Mouse (Mus musculus) monocyte, adult 2 months (primary cell): ENCODE measurements around the gene Tshr.
A peak's percentile ranks its signal among the peaks of the same experiment; 100 is the strongest.
"Not testable (repeated sequence)": the region's sequence is repeated elsewhere in the genome, so short reads cannot be mapped to it uniquely, and the experiment has no call there.

Experiments
- DNase-seq, 2 experiments: peaks; one replicate each; pipeline ENCODE4 v3.0.0; 2022; ENCODE audit warnings: low spot score in 2 of 2, low read depth in 1 of 2

Gene Tshr

DNA sequence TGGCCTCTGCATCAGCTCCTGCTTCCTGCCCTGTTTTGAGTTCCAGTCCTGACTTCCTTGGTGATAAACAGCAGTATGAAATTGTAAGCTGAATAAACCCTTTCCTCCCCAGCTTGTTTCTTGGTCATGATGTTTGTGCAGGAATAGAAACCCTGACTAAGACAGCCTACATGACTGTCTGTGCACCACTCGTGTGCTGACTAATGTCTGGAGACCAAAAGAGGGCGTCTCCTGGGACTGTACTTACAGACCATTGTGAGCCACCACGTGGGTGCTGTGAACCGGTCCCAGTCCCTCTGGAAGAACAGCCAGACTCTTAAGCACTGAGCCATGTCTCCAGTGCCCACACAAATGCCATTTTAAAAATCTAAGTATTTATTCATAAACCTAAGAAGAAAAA lies 201.5 kb downstream of the Tshr start:
- not testable (repeated sequence) for DNase-seq

DNA sequence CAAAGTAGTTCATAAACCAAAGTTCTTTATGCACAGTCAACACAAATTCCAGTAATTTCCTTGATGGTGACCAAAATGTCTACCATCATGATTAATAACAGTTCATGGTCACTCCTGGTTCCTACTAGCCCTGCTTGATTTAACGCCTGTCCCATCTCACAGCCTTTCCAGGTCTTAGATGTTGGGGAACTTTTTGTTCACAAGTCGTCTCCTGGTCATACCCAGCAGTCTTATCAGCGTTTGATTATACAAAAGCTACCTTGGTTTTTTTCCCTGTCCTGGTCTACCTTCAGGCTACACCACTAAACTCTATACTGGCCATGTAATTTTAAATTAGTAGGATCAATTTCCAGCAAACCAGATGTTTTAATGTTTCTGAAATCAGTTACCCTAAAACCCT lies 202.7 kb downstream of the Tshr start:
- DNase-seq = no peak

DNA sequence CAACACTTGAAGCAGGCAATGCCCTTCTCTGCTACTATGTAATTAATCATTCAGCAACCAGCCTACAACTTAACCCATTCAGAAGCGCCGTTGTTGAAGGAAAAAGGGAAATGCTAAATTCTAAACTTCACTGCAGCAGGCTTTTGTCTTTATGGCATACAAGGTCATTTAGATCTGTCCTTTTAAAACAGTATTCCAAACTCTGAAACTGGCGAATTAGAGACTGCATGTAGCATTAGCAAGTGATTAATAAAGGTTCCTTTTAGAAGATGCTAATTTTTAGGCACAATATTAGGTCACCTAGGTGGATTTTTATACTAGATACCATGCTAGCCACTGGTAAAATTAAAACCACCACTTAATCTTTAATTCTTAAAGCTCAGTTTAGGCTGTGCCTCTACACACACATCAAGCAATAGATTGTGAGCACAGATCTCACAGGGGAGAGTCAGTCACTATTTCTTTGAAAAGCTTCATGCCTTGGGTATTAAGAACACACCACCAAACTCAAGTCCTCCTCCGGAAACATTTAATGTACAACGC lies 203.2 kb downstream of the Tshr start:
- DNase-seq = no peak

DNA sequence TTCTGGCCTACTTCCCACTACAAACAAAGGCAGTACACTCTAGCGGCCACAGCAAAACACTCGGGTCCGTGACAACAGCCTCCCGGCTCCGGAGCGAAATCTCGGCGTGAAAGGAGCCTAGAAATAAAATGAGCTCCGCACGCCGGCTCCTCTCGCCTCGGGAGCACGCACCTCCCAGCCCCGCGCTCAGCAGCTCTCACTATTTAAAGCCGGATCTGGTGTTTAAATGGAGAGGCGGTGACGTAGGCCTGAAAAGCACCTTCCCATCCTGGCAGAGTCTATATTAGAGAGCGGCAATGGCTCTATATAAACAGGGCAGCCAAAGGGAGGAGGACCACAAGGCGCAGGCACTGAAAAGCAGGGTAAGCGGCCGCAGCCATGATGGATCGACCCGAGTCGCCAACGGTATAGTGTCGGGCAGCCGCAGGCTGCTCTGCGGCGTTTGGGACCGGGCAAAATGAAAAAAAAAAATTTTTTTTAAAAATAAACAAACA lies 203.9 kb downstream of the Tshr start:
- peak; percentile 76 to 87 for DNase-seq

DNA sequence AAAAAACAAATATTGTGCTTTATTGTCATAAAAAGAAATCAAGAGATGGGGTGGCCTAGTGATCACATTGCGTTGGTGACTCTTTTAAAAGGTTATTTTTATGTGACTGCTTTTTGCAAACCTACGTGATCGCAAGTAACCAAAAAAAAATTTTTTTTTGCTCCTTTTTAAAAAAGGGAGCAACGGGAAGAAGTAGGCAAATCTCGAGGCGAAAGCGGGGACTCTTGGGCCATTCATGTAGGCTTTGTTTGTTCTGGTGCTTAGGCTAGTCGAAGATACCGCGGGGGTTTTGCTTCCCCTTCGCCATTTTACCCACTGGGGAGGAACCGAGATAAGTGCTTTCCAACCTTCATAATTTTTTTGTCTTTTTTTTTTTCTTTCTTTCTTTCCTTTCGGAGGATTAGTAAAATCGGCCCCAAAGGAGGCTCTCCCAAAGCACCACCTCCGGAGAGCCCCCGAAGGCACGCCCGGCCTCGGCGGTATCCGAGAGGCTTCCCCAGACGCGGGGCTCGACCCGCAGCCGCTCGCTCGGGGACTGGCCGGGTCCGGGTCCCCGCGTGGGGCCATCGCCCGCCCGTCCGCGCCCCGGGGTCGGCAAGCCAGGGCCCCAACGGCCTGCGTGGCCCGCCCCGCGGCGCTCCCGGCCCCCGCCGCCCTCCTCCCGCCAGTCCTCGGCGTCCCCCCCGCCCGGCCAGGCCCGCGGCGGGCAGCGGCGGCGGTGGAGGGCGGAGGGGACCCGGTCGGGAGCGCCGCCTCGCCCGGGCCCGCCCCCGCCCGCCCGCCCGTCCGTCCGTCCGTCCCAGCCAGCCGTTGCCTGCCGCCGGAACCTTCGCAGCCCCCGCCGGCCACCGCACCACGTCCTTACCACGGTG lies 204.5 kb downstream of the Tshr start:
- peak in 1 of 2 experiments; percentile 43 for DNase-seq

DNA sequence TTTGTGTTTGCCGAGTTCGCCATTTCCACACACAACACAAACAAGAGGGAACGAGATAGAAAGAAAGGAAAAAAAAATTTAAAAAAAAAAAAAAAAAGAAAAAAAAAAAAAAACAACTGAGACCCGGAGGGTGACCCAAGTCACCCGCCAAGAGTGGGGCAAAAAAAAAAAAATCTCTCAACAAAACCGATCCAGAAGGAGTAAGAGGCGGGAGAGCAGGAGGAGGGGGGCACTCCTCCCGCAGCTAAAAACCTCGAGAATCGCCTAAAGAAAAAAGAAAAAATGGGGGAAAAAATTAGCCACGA lies 205.1 kb downstream of the Tshr start:
- DNase-seq = no peak

DNA sequence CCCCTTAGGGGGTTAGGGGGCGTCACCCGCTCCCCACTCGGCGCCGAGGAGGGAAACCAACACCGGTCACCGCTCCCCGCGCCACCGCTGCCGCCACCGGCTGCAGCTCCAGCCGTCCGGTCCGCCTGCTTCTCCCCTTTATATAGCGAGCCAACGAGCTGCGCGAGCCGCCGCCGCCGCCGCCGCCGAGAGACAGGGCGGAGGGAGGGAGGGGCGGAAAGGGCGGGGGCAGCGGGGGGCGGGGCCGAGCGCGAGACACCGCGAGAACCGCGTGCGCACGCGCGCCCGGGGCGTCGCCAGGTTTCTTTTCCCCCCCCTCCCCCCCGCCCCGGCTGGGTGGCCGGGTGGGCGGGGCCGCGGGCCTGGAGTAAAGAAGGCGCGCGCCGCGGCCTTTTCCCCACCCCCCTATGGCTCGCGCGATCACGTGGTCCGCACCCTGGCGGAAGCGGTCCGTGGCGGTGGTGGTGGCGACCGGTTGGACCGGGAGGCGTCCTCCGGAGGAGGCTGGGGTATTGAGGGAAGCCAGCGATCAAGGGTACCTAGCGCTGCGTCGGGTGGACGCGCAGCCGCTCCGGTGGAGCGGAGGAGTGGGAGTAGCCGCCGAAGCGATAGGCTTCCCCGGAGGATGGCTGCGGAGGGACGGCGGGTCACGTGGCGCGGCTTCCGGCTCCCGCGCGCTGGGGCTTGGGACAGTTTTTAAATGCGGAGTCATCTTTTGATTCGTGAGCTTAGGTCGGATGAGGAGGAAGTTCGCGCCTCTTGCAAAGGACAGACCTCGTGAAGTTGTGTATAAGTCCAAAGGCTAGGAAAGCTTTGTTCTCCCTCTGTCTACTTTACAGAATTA lies 205.7 kb downstream of the Tshr start, which contains the start of gene Gtf2a1:
Gene Gtf2a1, minus strand, starts transcription at position 641 of the 844 bp plus-strand sequence.
- DNase-seq = peak; percentile 89 to 95

DNA sequence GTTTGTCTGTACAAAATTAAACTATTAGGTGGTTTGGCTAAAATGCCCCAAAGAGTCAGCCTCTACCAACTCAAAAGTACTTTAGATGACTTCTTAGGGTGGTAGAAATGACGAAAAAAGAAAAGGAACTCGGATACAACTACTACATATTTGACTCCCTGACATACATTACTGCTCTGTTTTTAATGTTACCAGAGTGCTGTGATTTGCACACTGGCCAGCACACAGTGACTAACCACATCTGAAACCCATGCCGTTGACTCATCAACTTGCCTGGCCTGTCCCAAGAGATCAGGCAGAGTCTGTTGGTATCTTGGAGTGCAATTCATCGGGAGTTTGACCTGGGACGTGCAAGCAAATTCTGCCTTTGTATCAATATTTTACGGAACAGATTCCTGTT lies 206.4 kb downstream of the Tshr start:
- DNase-seq = peak in 1 of 2 experiments; percentile 23

DNA sequence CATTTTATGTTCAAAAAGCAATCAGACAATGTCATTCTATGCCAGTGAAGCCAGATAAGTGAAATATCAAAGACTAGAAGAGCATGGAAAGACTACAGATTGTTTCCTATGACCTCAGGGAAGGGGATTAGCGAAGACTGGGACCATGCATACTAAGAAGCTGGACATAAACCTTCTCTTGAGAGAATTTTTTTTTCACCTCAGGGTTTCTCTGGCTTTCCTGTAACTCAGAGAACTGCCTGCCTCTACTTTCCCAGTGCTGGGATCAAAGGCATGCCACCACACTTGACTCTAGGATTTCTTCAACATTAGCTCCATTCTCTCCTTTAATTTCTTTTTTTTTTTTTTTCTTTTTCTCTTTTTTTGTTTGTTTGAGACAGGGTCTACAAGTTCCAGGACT lies 206.8 kb downstream of the Tshr start:
- DNase-seq = no peak

DNA sequence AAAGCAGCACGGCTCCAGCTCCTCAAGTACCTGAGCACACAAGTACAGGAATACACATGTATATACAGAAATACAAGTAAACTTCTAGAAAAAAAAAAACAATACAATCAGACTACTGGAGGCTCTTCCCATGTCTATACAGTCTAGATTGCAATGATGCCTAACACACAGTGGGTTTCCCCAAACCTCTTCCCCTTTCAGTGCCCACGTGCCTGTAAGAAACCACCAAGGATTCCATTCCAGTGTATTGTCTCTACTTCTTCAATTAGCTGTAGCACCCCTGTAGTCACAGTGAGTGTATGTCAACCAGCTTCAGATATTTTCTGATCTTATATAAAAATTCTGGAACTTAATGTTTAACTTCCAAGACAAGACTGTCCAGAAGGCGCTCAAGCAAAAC lies 207.8 kb downstream of the Tshr start:
- peak in 1 of 2 experiments; percentile 54 for DNase-seq
